Mouse (Mus musculus) forelimb bud, embryonic 11.5 days (tissue): ENCODE results near the gene Tubb2a.

Experiments
- DNase-seq: peaks from one replicate; pipeline ENCODE4 v3.0.0-alpha.2; 2012; ENCODE audit warnings: low read depth, low spot score

Gene Tubb2a

DNA sequence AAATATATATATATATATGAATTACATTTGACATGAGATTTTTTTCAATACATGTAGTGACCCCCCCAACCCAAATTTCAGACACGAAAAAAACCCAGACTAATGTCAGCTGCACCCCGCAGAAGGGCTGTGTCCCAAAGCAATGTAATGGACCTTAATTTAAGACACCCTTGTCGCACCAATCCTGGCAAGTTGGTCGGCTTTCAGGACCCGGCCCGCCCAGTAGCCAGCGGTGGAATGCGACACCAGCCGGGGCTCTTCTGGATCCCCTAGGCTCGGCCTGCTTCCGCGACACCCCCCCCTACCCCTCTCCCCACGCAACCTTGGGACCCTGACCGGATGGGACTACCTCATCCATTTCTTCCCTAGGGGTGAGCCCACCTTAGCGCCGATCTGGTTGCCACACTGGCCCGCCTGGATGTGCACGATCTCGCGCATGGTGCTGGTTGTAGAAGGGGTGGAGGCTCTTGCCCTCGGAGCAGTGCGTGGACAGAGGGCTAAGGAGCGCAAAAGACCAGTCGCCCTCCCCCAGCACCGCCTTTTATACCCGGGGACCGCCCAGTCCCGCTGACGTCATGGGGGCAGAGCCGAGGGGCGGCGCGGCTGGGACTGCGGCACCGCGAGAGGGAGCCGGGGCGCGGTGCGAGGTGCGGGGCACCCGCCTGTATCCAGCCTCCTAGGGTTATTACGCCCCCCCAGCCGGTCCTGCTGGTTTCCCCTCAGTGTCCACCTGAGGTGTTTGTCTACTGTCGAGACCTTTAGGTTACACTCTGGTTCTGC, at the start of gene Tubb2a:
TSS of gene Tubb2a (minus strand) at position 516 of the 780 bp plus-strand sequence.
- peak; percentile 77 for DNase-seq

DNA sequence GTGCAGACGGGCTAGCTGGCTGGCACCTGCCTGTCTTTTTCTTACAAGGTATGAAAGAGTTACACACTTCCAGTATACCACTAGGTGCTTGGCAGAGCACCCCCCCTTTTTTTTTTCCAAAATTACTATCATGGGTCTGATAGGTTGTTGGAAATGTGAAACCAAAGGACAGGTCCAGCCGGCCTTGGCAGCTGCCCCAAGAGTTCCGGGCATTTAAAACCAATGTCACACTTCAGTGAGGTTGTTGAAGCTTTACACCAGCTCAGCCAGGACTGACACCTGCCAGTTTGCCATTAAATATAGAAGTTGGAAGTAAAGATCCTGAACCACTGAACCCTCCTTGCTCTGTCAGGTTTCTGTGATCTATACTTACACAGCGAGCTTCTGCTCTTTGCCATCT, 47.9 kb upstream of the Tubb2a start:
- DNase-seq = no peak

DNA sequence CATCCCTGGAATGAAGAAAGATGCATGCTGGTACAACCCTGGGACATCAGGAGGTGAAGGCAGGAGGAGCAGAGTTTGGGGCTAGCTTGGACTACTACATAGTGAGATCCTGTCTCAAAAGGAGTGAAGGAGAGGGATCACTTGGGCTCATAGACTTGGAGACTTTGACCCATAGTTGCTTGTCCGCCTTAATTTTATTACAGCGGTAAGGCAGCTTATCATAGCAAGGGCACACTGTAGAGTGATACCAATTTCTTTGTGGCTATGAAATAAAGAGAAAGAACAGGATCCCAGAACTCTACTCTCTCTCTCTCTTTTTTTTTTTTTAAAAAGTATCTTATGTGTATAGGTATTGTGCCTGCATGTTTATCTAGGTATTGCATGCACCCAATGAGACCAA, 42.7 kb upstream of the Tubb2a start:
- no peak for DNase-seq

DNA sequence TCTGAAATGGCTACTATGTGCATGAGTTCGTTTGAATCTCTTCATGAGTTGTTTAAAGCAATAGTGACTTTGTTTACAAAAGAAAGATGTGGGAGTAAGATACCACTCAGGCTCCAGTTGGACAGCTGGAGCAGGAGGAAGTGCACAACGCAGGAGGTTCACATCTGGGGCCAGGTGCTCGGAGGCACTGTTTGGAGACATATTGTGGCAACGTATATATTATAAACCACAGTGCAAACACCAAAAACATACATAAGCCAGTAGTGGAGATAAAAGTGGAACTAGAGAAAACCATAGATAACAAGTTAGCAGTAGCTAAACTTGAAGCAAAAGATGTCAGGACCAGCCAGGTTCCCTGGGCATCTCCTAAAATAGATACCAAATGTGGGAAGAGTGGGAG, 41.6 kb upstream of the Tubb2a start:
- no peak for DNase-seq

DNA sequence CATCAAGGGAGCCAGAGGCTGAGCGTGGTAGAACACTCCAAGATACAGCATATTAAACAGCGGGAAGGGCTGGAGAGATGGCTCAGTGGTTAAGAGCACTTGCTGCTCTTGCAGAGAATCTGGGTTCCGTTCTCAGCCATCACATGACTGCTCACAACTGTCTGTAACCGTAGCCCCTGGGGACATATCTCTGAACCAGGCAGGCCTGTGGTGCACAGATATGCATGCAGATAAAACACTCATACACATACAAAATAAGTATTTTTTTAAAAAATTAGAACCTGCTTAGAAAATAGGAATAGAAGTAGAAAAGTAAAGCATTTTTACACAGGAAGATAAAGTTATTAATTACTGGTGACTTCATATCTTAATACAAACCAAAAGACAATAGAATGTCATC, 41.0 kb upstream of the Tubb2a start:
- DNase-seq = no peak

DNA sequence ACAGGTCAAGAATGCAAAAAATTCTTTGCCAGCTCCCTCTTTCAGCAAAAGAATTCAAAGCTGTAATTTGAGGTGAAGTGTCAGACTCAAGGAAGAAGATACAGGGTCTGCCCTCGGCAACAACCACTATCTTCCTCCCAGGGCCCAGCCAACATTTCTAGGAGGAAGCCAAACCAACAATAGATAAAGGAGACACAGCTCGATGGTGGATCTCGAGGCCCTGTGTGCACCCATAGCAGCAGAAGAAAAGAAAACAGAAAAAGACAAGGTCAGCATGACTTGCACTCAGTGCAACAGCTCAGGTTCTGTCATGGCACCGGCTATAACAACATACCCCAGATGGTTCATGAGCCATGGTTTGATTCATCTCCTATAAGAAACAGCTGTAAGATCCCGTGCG, 38.7 kb upstream of the Tubb2a start:
- DNase-seq = no peak

DNA sequence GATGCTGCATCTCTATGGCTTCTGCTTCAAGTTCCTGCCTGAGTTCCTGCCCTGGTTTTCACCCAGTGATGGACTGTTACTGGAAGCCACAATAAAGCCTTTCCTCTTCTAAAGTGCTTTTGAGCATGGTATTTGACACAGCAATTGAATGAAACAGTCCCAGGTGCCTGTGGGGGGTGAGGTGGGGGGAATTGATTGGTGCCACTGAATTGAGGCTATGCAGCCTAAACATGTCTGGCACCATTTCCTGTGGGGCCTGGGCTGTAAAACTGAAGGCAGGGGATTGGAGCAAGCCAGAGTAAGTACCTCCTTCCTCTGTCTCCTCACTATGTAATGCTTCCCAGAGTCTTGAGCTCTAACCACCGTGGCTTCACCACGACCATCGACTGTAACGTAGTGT, 36.8 kb upstream of the Tubb2a start:
- no peak for DNase-seq

DNA sequence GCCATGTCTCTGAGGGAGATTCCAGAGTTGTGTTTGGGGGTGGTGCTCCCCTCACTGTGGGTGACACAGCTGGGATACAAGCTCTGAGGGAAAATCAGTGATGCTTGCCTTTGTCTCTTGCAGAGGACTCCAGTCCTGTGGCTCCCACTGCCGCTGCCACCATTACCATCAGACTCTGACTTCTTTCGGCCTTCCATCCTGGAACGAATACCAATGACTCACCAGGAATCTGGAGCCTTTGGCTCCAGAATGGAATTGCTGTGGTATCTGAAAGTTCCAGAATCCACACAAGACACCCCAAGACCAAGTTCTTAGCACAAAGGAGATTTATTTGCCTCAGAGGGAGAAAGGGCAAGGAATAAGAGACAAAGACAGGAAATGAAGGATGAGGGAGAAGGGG, 35.3 kb upstream of the Tubb2a start:
- DNase-seq = no peak

DNA sequence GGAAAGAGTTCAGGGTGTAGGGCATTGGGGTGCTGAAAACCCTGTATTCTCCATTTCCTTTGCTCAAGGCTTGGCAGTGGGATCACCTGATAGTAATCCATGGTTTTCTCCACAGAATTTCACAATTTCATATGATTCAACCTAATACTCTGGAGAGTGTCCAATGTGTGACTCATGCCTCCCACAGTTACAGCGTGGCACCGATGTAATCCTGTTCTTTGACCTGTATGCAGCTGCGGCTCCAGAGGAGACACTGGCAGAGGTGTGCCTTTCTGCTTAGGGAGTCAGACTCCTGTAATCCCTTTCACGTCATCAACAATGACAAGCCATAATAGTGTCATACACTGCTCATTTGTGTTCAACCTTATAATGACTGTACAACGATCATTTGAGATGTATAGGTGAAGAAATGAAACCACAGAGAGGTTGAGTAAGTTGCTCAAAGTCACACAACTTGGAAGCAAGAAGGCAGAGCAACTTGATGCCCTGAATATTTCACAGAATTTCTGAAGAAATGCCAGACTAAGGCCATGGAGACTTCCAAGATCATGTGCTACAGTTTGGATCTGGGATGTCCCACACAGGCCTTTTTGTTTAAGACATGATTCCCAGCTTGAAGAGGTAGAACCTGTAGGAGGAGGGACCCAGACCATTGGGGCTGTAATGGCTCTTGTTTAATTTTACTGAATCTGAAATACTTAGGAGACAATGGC, 34.7 kb upstream of the Tubb2a start:
- no peak for DNase-seq

DNA sequence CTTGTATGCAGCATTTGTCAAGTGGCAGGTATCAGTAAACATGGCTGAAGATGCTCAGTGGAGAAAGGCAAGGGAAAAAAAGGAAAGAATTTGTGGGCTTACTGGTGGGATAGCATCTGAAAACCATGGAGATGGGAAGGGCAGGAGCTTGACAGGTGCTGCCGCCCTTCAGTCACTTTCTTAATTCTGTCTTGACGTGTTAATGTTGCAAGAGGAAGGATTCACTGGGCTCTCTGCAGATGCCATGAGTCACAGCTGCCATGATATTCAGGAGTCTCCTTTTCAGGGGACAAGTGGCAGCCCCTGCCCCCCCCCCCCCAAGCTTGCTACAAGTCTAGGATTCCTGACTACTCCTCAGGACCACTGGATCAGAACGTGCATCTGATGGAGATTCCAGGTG, 34.1 kb upstream of the Tubb2a start:
- no peak for DNase-seq

DNA sequence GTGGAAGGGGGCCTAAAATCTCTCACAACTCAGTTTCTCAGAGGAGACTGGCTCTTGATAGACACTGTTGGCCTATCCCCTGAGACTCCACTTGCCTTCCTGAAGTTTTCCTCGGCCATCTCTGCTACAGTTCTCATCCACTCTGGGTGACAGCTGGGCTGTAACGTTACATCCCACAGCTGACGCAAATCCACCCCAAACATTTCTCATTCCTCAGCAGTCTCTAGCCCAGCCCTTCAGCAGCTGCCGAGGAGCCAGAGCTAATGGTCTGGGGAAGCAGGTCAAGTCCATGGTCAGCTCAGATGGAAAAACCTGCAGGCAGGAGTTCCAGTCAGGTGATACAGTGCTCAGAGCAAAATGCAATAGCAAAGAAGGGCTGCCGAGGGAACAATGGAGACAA, 33.2 kb upstream of the Tubb2a start:
- no peak for DNase-seq

DNA sequence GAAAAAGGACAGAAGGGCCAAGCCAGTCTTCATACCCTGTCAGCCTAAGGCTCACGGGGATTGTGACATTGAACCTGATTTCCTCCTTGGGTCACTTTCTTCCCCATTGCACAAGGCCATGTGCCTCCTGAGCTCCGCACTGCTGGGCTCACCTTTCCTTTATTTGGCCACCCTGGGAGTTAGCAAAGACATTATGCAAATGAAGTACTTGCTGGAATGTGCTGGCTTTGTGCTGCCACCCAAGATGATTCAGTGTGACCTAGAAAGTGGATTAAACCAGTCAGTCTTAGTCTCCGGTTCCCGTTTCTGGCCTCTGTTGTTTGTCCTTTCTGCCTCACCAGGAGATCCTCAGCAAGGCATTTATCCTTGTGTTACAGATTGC, 31.9 kb upstream of the Tubb2a start:
- no peak for DNase-seq

DNA sequence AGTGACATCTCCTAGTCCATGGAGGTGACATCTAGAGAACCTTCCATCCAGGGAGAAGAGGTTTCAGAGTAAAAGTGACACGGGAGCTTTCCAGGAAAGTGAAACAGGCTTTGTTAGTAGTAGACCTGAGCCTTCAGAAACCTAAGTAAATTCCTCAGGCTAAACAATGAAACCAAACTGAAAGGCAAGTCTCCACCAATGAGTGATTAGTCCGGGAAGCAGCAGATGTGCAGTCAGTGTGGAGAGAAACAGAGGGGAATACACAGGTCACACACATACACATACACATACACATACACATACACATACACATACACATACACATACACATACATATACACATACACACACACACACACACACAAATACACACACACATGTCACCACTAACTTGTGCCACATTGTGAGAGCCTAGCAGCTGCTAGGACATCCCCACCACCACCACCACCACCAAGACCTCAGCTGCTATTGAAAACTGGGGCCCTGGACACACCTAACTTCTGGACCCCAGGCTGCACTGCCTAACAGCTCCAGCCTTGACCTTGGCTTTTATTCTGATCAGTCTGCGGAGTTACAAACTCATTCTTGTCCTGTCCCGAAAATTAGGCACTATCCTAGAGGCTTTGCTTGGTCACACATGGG, 31.3 kb upstream of the Tubb2a start:
- DNase-seq = no peak

DNA sequence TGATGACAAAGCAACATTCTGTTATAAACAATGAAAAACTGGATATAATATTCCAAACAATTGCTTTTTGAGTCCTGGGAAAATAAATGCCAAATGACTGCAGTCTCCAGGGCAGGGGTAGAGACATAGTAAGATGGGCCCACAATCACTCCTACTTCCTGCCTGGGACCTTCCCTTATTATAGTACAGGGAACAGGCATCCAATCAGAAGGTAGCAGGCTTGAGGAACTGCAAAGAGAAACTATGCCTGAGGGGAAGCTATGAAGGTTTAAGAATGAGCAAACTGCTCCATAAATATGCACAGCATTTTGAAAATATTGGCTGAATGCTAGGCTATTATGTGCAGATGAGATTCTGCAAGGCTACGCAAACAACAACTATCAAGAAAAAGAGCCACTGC, 29.2 kb upstream of the Tubb2a start:
- DNase-seq = no peak

DNA sequence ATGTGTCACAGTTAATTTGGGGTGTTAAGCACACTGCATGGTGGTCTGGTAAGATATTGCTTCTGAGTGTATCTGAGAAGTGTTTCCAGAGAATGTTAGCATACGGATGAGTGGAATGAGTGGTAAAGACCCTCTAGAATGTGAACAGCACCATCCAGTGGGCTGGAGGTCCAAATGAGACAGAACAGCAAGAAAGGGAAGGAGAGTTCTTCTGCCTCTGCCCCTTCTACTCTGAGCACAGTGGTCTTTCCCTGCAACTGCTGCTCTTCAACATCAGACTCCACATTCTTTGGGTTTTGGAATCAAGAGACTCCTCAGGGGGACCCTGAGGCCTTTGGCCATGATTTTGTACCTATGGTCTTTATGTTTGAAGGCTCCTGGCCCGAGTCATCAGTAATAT, 28.4 kb upstream of the Tubb2a start:
- DNase-seq = no peak

DNA sequence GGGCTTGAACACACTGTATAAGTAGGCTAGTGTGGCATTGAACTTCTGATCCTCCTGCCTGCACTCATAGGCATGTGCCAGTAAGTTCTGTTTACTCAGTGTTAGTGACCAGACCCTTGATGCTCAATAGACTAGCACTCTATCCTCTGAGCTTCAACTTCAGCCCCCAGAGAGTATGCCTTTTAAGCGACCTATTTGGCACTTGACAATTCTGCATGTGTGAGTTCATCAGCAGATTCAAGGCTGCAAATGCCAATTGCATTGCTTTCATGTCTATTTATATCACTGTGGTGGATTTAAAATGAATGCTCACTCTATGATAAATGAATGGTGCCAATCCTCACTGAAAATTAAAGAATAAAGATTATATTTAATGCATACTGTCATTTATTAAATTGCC, 27.6 kb upstream of the Tubb2a start:
- DNase-seq = no peak

DNA sequence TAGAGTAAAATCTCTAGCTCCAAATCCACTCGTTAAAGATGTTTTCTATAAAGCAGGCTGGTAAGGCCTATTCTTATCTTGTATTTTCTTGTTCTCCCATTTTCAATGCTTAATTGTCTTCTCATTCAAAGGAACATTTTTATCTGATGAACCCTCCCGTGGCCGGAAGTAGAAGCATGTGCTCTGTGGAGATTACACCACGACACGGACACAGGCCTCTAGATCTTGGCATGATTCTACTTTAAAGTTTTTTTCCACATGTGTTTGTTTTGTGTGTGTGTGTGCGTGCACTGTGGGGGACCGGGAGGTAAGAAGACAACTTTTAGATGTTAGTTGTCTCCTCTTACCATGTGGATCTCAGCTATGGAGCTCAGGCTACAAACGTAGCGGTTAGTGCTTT, 24.1 kb upstream of the Tubb2a start:
- no peak for DNase-seq

DNA sequence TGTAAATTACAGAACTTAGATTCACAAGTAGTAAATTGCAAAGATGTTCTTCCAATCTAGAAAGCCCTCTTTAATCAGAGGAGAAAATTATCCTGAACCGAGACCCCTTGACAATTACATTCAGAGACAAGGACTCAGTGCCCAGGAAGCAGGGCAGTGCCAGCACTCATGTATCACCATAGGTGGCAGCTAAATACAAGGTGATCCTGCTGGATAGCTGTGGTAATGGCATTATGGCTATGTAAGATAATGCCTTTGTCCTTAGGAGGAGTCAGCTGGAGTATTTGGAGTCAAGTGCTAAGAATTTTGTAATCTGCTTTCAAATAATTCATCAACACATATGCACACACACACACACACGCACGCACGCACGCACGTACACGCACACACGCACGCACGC, 23.4 kb upstream of the Tubb2a start:
- no peak for DNase-seq

DNA sequence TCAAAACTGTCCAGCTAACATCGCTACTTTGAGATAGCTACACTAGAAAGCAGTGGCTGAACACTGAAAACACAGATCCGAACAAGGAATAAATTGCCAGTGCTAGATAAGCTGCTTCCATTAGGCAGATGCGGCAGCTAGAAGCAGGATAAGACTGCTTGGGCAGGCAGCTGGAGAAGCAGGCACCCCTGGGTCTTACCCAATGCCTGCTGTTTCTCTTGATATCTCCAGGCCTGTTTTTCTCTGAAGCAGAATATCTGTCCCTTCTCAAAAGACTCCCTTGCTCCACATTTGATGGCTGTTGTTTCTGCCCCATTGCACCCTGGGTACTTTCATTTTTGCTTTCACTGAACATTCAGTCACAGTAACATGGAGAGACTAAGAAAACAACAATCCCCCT, 22.9 kb upstream of the Tubb2a start:
- DNase-seq = no peak

DNA sequence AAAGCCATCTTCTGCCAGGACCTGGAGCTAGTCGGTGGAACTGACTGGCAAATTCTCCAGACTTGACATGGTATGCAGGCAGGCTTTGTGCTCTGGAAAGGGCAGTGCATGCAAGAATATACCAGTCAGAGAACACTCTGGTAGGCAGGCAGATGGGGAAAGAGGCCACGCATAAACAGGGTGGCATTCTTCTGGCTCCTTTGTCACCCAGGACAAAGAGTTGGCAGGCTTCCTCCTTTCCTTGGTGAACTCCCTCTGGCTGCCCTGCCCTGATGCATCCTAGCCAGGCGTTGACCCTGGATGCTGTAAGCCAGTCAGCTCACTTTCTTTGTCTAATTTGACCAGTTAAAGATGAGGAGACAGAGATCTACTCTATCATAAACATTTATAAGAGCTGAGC, 19.3 kb upstream of the Tubb2a start:
- DNase-seq = no peak

DNA sequence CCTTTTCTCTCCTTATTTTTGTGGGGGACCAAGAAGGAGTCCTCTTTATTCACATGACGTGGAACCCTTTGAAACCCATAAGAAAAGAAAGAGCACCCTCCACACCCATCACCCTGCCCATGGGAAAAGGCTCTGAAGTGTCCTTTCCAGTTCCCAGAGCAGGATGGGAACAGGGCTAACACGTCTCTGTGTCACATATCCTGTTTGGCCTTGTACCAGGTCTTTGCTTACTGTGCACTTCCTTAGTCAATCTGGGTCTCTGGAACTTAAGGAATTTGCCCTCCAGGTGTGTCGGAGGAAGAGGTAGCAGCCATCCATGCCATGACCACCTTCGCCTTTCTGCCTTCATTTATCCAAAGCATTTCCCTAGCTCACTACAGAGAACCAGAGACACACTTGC, 18.6 kb upstream of the Tubb2a start:
- DNase-seq = no peak

DNA sequence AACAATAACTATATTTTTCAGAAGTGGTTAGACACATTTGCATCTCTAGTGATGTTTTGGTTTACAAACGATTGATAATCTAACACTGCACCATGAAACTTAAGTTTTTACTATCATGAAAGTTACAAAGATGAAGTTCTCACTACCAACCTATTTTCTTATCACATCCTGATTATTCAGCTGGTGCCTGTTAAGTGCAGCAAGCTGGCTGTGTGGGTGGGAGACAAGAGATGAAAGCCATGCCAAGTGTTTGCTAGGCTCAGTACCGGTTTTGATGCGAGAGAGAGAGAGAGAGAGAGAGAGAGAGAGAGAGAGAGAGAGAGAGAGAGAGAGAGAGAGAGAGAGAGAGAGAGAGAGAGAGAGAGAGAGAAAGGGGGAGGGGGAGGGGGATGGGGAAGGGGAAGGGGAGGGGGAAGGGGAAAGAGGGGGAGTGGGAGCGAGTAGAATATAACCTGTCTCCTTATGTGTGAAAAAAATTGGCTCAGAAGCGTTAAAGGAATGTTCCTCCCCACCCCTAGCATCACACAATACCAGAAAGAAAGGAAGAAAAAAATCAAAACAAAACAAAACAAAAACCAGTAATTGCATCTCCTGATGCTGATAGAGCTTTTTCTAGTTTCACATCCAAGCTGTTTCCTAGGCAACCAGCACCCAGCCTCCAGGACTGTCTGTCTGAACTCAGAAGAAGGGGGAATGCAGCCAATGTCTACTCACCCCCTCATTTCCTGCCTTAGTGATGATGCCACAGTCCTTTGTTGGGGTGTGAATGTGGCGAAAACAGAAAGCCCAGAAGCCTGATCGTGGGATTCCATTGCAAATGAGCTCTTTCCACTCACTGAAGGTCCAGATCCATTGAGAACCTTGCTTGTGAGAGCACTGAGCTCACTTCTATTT, 18.0 kb upstream of the Tubb2a start:
- no peak for DNase-seq
